Mouse (Mus musculus) left cerebral cortex, postnatal 25 days (tissue): ENCODE data around the gene Arhgdia. TPM values are rescaled to one million over a fixed set of nuclear protein-coding genes. Genes with fewer than 3 reads are reported as not detected.
A peak's percentile ranks its signal among the peaks of the same experiment; 100 is the strongest.
"Not testable (repeated sequence)": the region's sequence is repeated elsewhere in the genome, so short reads cannot be mapped to it uniquely, and the experiment has no call there.

Source experiments
- DNase-seq, 2 experiments: peaks; one replicate each; pipeline ENCODE4 v3.0.0; 2022; ENCODE audit warnings: low spot score in 2 of 2, mixed read lengths in 1 of 2
- intact Hi-C: fragments of 180-260 bp; cut with DNase I; formaldehyde crosslinking; loops from one replicate; pipeline ENCODE4 v1.15.1; 2025
- total RNA-seq, 2 experiments: library from RNA; stranded (reverse); gene quantifications; 2 replicates each; pipeline ENCODE4 v1.2.3; 2021

The Arhgdia gene
- total RNA-seq, 2 experiments from 2014 or later = 340 to 344 TPM

- intact Hi-C loops = loop anchor here (5.0 kb wide), 1 partner anchor 162 kb away; no protein-coding TSS in a partner anchor
Measured at GRCm38 (mm10) chr11:120615606-120616203, 34.3 kb upstream of the Arhgdia start.

GRCm38 (mm10) chr11:120615167-120615566 lies 33.7 kb upstream of the Arhgdia start:
- intact Hi-C loops = loop anchor here (5.0 kb wide), 1 partner anchor 162 kb away; no protein-coding TSS in a partner anchor
- DNase-seq = no peak

More at GRCm38 (mm10) chr11:120615606-120616203, 34.3 kb upstream of the Arhgdia start:
- no peak for DNase-seq

GRCm38 (mm10) chr11:120613976-120614375 lies 32.6 kb upstream of the Arhgdia start:
- no peak for DNase-seq
- intact Hi-C loops = loop anchor here (2.0 kb wide), 1 partner anchor 125 kb away; no protein-coding TSS in a partner anchor

GRCm38 (mm10) chr11:120613481-120613972 lies 32.1 kb upstream of the Arhgdia start:
- no peak for DNase-seq
- intact Hi-C loops = loop anchor here (2.0 kb wide), 1 partner anchor 125 kb away; no protein-coding TSS in a partner anchor

GRCm38 (mm10) chr11:120612763-120613162 lies 31.3 kb upstream of the Arhgdia start:
- peak; percentile 54 to 55 for DNase-seq
- intact Hi-C loops = loop anchor here (2.0 kb wide), 1 partner anchor 124 kb away; no protein-coding TSS in a partner anchor

GRCm38 (mm10) chr11:120610477-120611046 lies 29.1 kb upstream of the Arhgdia start:
- intact Hi-C loops = no loop called here
- no peak for DNase-seq

GRCm38 (mm10) chr11:120609250-120609649 lies 27.8 kb upstream of the Arhgdia start:
- intact Hi-C loops = no loop called here
- DNase-seq = no peak

GRCm38 (mm10) chr11:120608241-120609034 lies 27.0 kb upstream of the Arhgdia start, which contains the start of gene Npb:
Gene Npb, plus strand, starts transcription at chr11:120608477.
- no peak for DNase-seq

GRCm38 (mm10) chr11:120606764-120607163 lies 25.3 kb upstream of the Arhgdia start:
- no peak for DNase-seq
- intact Hi-C loops = no loop called here

More at GRCm38 (mm10) chr11:120608241-120609034, 27.0 kb upstream of the Arhgdia start, which contains the start of gene Npb:
- intact Hi-C loops = no loop called here

GRCm38 (mm10) chr11:120605667-120606066 lies 24.2 kb upstream of the Arhgdia start:
- no peak for DNase-seq
- intact Hi-C loops = no loop called here

GRCm38 (mm10) chr11:120603545-120603944 lies 22.1 kb upstream of the Arhgdia start:
- intact Hi-C loops = no loop called here
- no peak for DNase-seq

- no peak for DNase-seq
- intact Hi-C loops = no loop called here
Measured at GRCm38 (mm10) chr11:120600716-120601115, 19.3 kb upstream of the Arhgdia start.

GRCm38 (mm10) chr11:120598990-120599549 lies 17.6 kb upstream of the Arhgdia start:
- intact Hi-C loops = no loop called here
- DNase-seq = no peak

- DNase-seq = peak; percentile 95 to 96
- intact Hi-C loops = no loop called here
Measured at GRCm38 (mm10) chr11:120598283-120598989, 17.0 kb upstream of the Arhgdia start, which contains the start of the genes Alyref and Anapc11. Gene Alyref, minus strand, starts transcription at chr11:120598365. Gene Anapc11, plus strand, starts transcription at chr11:120598421.

- intact Hi-C loops = no loop called here
- no peak for DNase-seq
Measured at GRCm38 (mm10) chr11:120597240-120598235, 16.1 kb upstream of the Arhgdia start.

GRCm38 (mm10) chr11:120588531-120588930 lies 7.1 kb upstream of the Arhgdia start:
- DNase-seq = no peak
- intact Hi-C loops = no loop called here

GRCm38 (mm10) chr11:120583937-120584336 lies 2.5 kb upstream of the Arhgdia start:
- intact Hi-C loops = no loop called here
- DNase-seq = no peak

- intact Hi-C loops, DNase-seq: not testable (repeated sequence)
Measured at GRCm38 (mm10) chr11:120582982-120583293, 1.5 kb upstream of the Arhgdia start.
